Mouse (Mus musculus): ENCODE results near the gene Slc37a3. TPM values are rescaled to one million over a fixed set of nuclear protein-coding genes. Genes with fewer than 3 reads are reported as not detected.

The Slc37a3 gene
- polyA plus RNA-seq, 1 experiment from 2014 or later, result 58.7 TPM

- Histone ChIP-seq H3K4me1 (0 out of 2 replicates have a peak, but pooled peaks cover 2% of the 10 kb centered on the region), H3K9ac (no peak overlapping the region), H3K27ac (no peak overlapping the region), H3K36me3 (peaks cover 56% of the 10 kb centered on the region), H3K27me3 (no peaks in the 10 kb centered on the region), H3K4me2 (replicated peaks) (no peak overlapping the region), H3K4me3 (no peak overlapping the region), H3K9me3 (no peaks in the 10 kb centered on the region)
- WGBS, result 68% methylated on average over 7 of the region's 7 CpGs
- no peak for ATAC-seq (ENCODE audit: insufficient number of reproducible peaks, insufficient read depth, low FRiP score, low TSS enrichment)
Observed at GRCm38 (mm10) chr6:39345430-39345829, 32.0 kb downstream of the Slc37a3 start.

GRCm38 (mm10) chr6:39344020-39344419 lies 33.5 kb downstream of the Slc37a3 start:
- H3K9ac ChIP-seq, result no peak overlapping the region
- H3K4me1 ChIP-seq, result 0 out of 2 replicates have a peak, but pooled peaks cover 2% of the 10 kb centered on the region
- H3K4me2 ChIP-seq (replicated peaks), result no peak overlapping the region
- no peak overlapping the region for H3K27ac ChIP-seq
- no peaks in the 10 kb centered on the region for H3K9me3 ChIP-seq
- no peak for ATAC-seq (ENCODE audit: insufficient number of reproducible peaks, insufficient read depth, low FRiP score, low TSS enrichment)
- peaks cover 42% of the 10 kb centered on the region for H3K36me3 ChIP-seq
- H3K4me3 ChIP-seq, result no peak overlapping the region
- WGBS, result 25% methylated on average over 12 of the region's 12 CpGs
- no peaks in the 10 kb centered on the region for H3K27me3 ChIP-seq

- Histone ChIP-seq H3K9ac (no peak overlapping the region), H3K4me2 (replicated peaks) (no peak overlapping the region), H3K27ac (no peak overlapping the region), H3K4me3 (no peak overlapping the region), H3K9me3 (no peaks in the 10 kb centered on the region), H3K36me3 (peaks cover 49% of the 10 kb centered on the region), H3K27me3 (no peaks in the 10 kb centered on the region), H3K4me1 (no peaks in the 10 kb centered on the region)
- ATAC-seq (ENCODE audit: insufficient number of reproducible peaks, insufficient read depth, low FRiP score, low TSS enrichment), result no peak
- 69% methylated on average over 2 of the region's 2 CpGs for WGBS
Observed at GRCm38 (mm10) chr6:39341798-39342197, 35.7 kb downstream of the Slc37a3 start.

- H3K4me2 ChIP-seq (replicated peaks), result no peak overlapping the region
- H3K36me3 ChIP-seq, result peaks cover 51% of the 10 kb centered on the region
Observed at GRCm38 (mm10) chr6:39338359-39338758, 39.1 kb downstream of the Slc37a3 start.

GRCm38 (mm10) chr6:39334873-39335272 lies 42.6 kb downstream of the Slc37a3 start:
- no peaks in the 10 kb centered on the region for H3K27me3 ChIP-seq
- H3K36me3 ChIP-seq, result peaks cover 46% of the 10 kb centered on the region
- H3K9me3 ChIP-seq, result no peaks in the 10 kb centered on the region
- no peak overlapping the region for H3K9ac ChIP-seq
- no peak overlapping the region for H3K4me3 ChIP-seq
- WGBS, result 92% methylated on average over 3 of the region's 3 CpGs
- no peak overlapping the region for H3K4me2 ChIP-seq (replicated peaks)
- no peak overlapping the region for H3K27ac ChIP-seq
- H3K4me1 ChIP-seq, result no peaks in the 10 kb centered on the region
- no peak for ATAC-seq (ENCODE audit: insufficient number of reproducible peaks, insufficient read depth, low FRiP score, low TSS enrichment)

More at GRCm38 (mm10) chr6:39338359-39338758, 39.1 kb downstream of the Slc37a3 start:
- no peak for ATAC-seq (ENCODE audit: insufficient number of reproducible peaks, insufficient read depth, low FRiP score, low TSS enrichment)
- 90% methylated on average over 8 of the region's 8 CpGs for WGBS
- H3K9me3 ChIP-seq, result no peaks in the 10 kb centered on the region
- no peak overlapping the region for H3K4me3 ChIP-seq
- H3K27me3 ChIP-seq, result no peaks in the 10 kb centered on the region
- no peak overlapping the region for H3K9ac ChIP-seq
- no peak overlapping the region for H3K27ac ChIP-seq
- no peaks in the 10 kb centered on the region for H3K4me1 ChIP-seq

- Histone ChIP-seq H3K27ac (no peak overlapping the region), H3K27me3 (no peaks in the 10 kb centered on the region), H3K4me3 (no peak overlapping the region), H3K36me3 (peaks cover 46% of the 10 kb centered on the region), H3K9ac (no peak overlapping the region), H3K9me3 (no peaks in the 10 kb centered on the region), H3K4me1 (no peaks in the 10 kb centered on the region), H3K4me2 (replicated peaks) (no peak overlapping the region)
- WGBS, result 87% methylated on average over 7 of the region's 7 CpGs
- ATAC-seq (ENCODE audit: insufficient number of reproducible peaks, insufficient read depth, low FRiP score, low TSS enrichment), result no peak
Observed at GRCm38 (mm10) chr6:39334224-39334623, 43.3 kb downstream of the Slc37a3 start.

GRCm38 (mm10) chr6:39331998-39332700 lies 45.3 kb downstream of the Slc37a3 start:
- WGBS, result 88% methylated on average over 7 of the region's 7 CpGs
- H3K4me3 ChIP-seq, result no peak overlapping the region
- H3K36me3 ChIP-seq, result peaks cover 35% of the 10 kb centered on the region
- H3K9ac ChIP-seq, result no peak overlapping the region
- no peak overlapping the region for H3K4me2 ChIP-seq (replicated peaks)
- ATAC-seq (ENCODE audit: insufficient number of reproducible peaks, insufficient read depth, low FRiP score, low TSS enrichment), result no peak
- H3K27me3 ChIP-seq, result no peaks in the 10 kb centered on the region
- no peaks in the 10 kb centered on the region for H3K9me3 ChIP-seq
- no peak overlapping the region for H3K27ac ChIP-seq
- H3K4me1 ChIP-seq, result no peaks in the 10 kb centered on the region

GRCm38 (mm10) chr6:39330981-39331380 lies 46.5 kb downstream of the Slc37a3 start:
- H3K9me3 ChIP-seq, result no peaks in the 10 kb centered on the region
- H3K27me3 ChIP-seq, result no peaks in the 10 kb centered on the region
- WGBS, result 92% methylated on average over 7 of the region's 7 CpGs
- H3K9ac ChIP-seq, result no peak overlapping the region
- ATAC-seq (ENCODE audit: insufficient number of reproducible peaks, insufficient read depth, low FRiP score, low TSS enrichment), result no peak
- H3K27ac ChIP-seq, result no peak overlapping the region
- H3K4me2 ChIP-seq (replicated peaks), result no peak overlapping the region
- H3K4me3 ChIP-seq, result no peak overlapping the region
- H3K4me1 ChIP-seq, result no peaks in the 10 kb centered on the region
- H3K36me3 ChIP-seq, result peaks cover 30% of the 10 kb centered on the region

GRCm38 (mm10) chr6:39320286-39320685 lies 57.2 kb downstream of the Slc37a3 start:
- Histone ChIP-seq H3K9me3 (no peaks in the 10 kb centered on the region), H3K27ac (no peak overlapping the region), H3K4me1 (no peaks in the 10 kb centered on the region), H3K9ac (no peak overlapping the region), H3K27me3 (no peaks in the 10 kb centered on the region), H3K4me2 (replicated peaks) (no peak overlapping the region), H3K4me3 (no peak overlapping the region), H3K36me3 (no peaks in the 10 kb centered on the region)
- no peak for ATAC-seq (ENCODE audit: insufficient number of reproducible peaks, insufficient read depth, low FRiP score, low TSS enrichment)
- WGBS, result 86% methylated on average over 5 of the region's 5 CpGs

- Histone ChIP-seq H3K36me3 (no peaks in the 10 kb centered on the region), H3K27ac (no peak overlapping the region), H3K4me1 (no peaks in the 10 kb centered on the region), H3K4me3 (no peak overlapping the region), H3K9ac (no peak overlapping the region), H3K9me3 (no peaks in the 10 kb centered on the region), H3K4me2 (replicated peaks) (no peak overlapping the region), H3K27me3 (no peaks in the 10 kb centered on the region)
- 66% methylated on average over 19 of the region's 19 CpGs for WGBS
- ATAC-seq (ENCODE audit: insufficient number of reproducible peaks, insufficient read depth, low FRiP score, low TSS enrichment), result no peak
Observed at GRCm38 (mm10) chr6:39319061-39319761, 58.3 kb downstream of the Slc37a3 start.

- no peaks in the 10 kb centered on the region for H3K36me3 ChIP-seq
- H3K27me3 ChIP-seq, result no peaks in the 10 kb centered on the region
- no peak for ATAC-seq (ENCODE audit: insufficient number of reproducible peaks, insufficient read depth, low FRiP score, low TSS enrichment)
- H3K9ac ChIP-seq, result no peak overlapping the region
- H3K4me2 ChIP-seq (replicated peaks), result no peak overlapping the region
- no peaks in the 10 kb centered on the region for H3K9me3 ChIP-seq
- no peak overlapping the region for H3K27ac ChIP-seq
- WGBS, result 86% methylated on average over 2 of the region's 2 CpGs
- no peaks in the 10 kb centered on the region for H3K4me1 ChIP-seq
- no peak overlapping the region for H3K4me3 ChIP-seq
Observed at GRCm38 (mm10) chr6:39318631-39319010, 58.9 kb downstream of the Slc37a3 start.

All from embryonic facial prominence, embryonic 12.5 days (tissue).